Mouse (Mus musculus) megakaryocyte-erythroid progenitor cell, adult 5-6 weeks (primary cell): ENCODE results near the gene Jazf1. TPM values are rescaled to one million over a fixed set of nuclear protein-coding genes. Genes with fewer than 3 reads are reported as not detected.

Experiments
- ATAC-seq: replicated peaks from 2 replicates; pipeline ENCODE4 v1.8.0; 2016; ENCODE audit warnings: mild to moderate bottlenecking, inconsistent platforms; ENCODE audit not compliant: severe bottlenecking, poor library complexity, low FRiP score, low TSS enrichment
- total RNA-seq, 2 experiments: library from RNA; stranded (forward) in 1 of 2; stranded (reverse) in 1 of 2; fragments of 200-1000, 215-1000 nt in 1 of 2; fragments of >200 nt in 1 of 2; fragmentation: Nextera tagmentation in 1 of 2; gene quantifications; 2 replicates each; pipeline ENCODE4 v1.2.3; 2014 to 2017

Gene Jazf1
- total RNA-seq (2014; fragmentation: Nextera tagmentation) = not detected in 2 replicates
- not detected in 2 replicates for total RNA-seq (2017)

DNA sequence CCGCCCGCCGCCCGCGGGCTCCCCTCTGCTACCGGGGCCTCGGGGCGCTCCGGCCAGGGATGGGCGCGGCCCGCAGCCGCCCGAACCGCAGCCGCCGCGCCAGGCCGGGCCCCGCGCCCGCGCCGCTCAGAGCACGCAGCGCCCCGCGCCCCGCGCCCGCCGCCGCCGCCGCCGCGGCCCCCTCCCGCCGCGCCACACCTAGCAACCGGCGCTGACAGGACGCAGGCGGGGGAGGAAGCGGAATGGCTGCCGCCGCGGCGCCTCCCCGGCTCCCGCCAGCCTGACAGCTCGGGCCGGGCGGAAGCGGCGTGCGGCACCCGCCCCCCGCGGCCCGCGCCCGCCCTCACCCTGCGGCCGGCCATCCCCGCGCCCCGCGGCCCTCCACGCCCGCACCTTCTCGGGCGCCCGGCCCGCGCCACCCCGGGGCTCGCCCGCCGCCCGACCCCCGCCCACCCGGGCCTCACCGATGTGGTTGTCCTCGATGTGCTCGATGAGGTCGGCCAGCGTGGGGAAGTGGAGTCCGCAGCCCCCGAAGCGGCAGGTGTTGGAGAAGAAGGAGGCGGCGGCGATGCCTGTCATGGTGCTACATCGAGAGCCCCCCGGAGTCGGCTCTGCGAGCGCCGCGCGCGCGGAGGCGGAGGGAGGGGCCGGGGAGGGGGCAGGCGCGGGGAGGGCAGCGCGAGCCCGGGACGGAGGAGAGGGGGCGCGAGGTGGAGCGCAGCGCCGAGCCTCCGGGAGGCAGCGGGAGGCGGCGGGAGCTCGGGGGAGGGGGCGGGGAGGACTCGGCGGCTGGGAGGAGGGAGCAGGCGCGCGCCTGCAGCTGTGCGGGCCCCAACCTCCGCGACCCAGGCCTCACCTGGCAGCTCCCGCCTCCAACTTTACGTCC is at the start of gene Jazf1:
Gene Jazf1 (minus strand): TSS at position 643 of the 886 bp plus-strand sequence.
- 0 out of 2 replicates have a peak, but pooled peaks have one; percentile 37 for ATAC-seq

GRCm38 (mm10) chr6:53117855-53118254 is 49.4 kb upstream of the Jazf1 start:
- ATAC-seq = no peak

GRCm38 (mm10) chr6:53086879-53087278 is 18.4 kb upstream of the Jazf1 start:
- no peak for ATAC-seq

- ATAC-seq = no peak
Observed at GRCm38 (mm10) chr6:53081241-53081640, 12.8 kb upstream of the Jazf1 start.

GRCm38 (mm10) chr6:53078671-53079070 is 10.2 kb upstream of the Jazf1 start:
- no peak for ATAC-seq

GRCm38 (mm10) chr6:53071732-53072131 is 3.3 kb upstream of the Jazf1 start:
- no peak for ATAC-seq

DNA sequence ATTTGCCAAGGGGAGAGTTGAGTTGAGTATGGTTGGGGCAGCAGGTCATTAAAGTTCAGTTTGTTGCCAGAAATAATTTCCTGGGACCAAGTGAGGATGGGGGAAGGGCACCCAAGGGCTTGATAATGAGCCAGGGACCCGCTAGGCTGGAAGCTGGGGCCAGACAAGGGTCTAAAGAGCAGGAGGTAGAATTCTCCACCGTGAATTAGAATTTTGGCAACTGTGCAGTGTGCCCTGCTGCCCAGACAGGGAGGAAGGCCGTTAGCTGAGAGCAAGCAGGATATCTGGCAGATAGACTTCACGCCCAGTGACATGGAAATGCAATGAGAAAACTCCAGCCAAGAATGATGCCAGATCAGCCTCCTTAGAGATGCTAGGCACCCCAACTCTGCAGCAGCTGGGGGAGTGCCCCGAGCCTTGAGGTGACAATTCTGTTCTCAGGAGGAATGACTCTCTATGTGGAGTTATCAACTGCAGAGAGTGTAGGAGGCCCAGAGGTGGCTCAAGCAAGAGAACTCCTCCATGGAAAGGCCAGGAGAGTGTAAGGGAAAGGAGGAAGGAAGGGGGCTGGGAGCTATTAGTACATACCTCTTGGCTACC is 1.6 kb upstream of the Jazf1 start:
- ATAC-seq = no peak

DNA sequence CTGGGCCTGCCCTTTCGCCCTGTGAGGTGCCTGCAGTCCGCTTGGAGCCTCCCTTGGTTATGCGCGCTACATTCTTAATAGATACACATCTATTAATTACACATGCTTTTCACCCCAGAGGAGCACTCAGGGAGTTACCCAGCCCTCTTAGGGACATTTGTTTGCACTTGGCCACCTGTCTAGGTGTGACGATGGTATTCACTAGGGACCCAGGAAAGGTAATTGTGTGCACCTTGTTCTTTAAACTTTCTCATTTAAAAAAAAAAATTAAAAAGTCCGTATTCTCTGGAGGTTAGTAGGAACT is 396 bp upstream of the Jazf1 start:
- ATAC-seq = no peak

DNA sequence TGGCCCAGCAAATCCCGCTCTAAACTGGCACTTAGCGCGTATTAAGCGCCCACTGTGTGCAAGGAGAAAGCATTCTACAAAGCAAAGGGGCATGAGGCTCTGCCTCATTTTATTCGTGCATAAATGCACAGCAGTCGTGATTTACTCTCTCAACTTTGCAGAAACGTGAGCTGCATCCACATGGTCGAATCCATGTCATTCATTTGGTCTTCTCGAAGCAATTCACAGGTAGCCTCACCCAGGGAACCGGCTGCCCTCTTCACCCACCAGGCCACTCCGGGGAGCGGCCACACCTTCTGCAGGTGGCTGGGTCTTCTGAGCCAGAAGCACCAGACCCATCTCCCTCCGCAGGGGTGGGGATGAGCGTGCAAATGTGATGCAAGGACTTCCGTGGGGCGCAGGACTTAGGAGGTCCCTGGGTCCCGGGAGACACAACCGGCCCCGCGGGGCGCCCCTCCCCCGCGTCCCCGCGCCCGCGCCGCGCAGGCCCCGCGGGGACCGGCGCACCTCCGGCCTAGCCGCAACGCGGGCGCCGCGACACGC is 914 bp downstream of the Jazf1 start:
- ATAC-seq = no peak

GRCm38 (mm10) chr6:53066978-53067377 is 1.5 kb downstream of the Jazf1 start:
- ATAC-seq = no peak

GRCm38 (mm10) chr6:53064070-53064469 is 4.4 kb downstream of the Jazf1 start:
- ATAC-seq = no peak

DNA sequence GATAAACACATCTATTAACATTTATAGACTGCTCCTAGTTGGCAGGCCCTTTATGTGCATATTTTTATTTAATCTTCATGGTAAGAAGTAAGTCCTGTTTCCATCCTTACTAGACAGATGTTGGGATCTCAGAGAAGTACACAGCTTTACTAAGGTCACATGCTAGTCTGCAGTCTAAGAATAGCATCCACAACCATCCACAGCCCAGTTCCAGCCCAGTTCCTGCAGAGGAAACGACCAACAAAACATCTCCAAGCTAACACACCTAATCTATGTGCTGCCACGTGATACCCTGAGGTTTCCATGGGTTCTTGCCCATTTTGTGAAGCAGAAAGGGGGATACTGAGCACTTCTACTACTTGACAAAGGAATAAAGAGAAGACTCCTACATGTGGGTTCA is 13.5 kb downstream of the Jazf1 start:
- no peak for ATAC-seq

- no peak for ATAC-seq
Observed at GRCm38 (mm10) chr6:53045501-53045900, 22.9 kb downstream of the Jazf1 start.

- ATAC-seq = no peak
Observed at GRCm38 (mm10) chr6:53038176-53038575, 30.3 kb downstream of the Jazf1 start.

GRCm38 (mm10) chr6:53034362-53035011 is 33.9 kb downstream of the Jazf1 start:
- ATAC-seq = no peak

DNA sequence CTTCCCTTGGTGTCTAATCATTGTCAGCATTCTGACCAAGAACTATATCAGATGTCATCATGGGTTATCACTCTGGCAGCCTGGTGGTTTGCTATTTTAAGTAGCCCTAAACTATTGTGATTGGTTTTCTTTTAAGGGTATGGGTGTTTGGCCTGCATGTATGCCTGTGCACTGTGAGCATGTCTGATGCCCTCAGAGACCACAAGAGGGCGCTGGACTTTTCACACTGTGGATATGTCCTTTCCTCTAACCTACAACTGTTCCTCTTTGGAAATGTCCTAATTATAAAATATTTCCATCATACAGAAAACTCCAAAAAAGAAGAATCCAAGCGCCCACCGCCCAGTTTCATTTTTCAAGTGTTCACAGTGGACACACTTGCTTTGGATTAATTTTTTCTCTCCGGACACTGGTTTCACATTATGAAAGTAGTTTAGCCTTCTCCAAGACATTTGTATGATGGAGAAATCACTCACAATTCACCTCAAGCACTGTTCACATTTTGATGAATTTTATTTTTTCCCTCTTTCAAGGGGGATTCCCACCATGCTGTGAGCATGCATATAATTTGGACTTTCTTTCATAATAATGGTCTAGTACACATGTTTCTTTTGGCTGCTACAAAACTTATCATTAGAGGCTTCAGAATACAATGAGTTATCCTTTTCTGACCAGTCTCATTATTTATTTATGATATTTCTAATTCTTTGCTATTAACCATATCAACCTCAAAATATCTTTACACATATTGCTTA is 35.5 kb downstream of the Jazf1 start:
- ATAC-seq = 0 out of 2 replicates have a peak, but pooled peaks have one; percentile 63

GRCm38 (mm10) chr6:53022069-53022468 is 46.4 kb downstream of the Jazf1 start:
- no peak for ATAC-seq

DNA sequence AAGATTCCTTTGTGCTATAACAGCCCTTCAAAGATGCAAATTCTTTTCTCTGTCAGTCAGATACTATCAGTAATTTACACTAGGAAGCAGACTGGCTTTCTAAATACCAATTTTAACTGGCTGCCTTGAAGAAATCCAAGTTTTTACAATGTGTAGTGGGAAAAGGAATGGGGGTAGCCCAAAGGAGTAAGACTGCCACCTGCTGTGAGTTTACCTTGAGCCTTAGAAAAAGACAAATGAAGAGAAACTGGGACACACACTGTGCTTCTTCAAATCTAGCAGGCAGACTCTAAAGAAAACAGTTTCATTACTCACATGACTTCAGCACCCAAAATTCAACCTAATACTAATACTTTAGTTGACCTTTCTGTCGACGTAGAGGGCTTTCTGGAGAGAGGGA is 47.4 kb downstream of the Jazf1 start:
- ATAC-seq = no peak

DNA sequence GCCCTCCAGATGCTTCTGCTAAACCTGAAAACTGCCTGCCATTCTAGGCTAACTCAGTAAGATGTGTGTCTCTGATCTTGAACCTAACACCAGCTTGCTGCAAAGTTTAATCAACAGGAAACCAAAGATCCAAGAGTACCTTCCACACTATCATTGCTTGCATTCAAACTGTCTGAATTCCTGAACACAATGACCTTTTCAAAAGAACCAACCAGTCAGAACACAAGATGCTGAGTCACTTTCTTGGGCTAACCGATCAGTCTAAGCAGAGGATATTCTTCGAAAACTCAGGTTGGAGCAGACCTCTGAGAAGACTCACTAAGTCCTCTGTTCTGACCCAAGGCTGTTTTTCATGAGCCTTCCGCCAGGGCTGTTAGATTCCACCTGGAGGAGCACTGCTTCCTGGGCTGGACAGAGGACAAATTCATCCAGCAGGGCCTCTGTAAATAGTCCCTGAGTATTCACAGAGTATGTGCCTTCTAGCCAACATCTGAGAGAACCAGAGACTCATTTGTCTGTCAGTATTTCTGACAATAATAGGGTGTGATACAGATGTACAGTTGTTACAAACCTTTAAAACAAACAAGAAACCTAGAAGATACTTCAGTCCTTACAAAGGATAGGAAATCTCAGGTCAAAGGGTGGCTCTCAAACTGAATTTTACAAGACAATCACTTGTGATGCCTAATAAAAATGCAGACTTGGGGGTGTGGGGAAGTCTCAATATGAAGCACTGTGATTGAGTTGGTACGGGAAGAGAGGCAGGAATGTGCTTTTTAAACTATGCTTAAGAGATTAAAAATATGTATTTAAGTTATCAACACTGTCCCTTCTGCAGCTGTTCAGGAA is 50.9 kb downstream of the Jazf1 start:
- no peak for ATAC-seq
